Mouse (Mus musculus) erythroblast, embryonic 14.5 days (primary cell): ENCODE data around the gene Cggbp1.

ENCODE experiments used
- GATA1 ChIP-seq: IDR thresholded peaks from 2 replicates; pipeline ENCODE4 v1.6.1; 2012; ENCODE audit warnings: low read length, inconsistent platforms, mixed read lengths
- TAL1 ChIP-seq: IDR thresholded peaks from 3 replicates; pipeline ENCODE4 v1.6.1; 2012; ENCODE audit warnings: low read length, inconsistent platforms, mixed read lengths

GRCm38 (mm10) chr16:64836709-64837108 lies 15.1 kb upstream of the Cggbp1 start:
- no peak for TF ChIP-seq GATA1
- TF ChIP-seq TAL1, result no peak
